Comparison of ENCODE assay signal across 11 mouse cellular contexts in genomic region chr14:96517727-96518126, GRCm38 (mm10). TPM values are rescaled to one million over a fixed set of nuclear protein-coding genes. Genes with fewer than 3 reads are reported as not detected.
DNase-seq lines count a peak whose midpoint lies in the region; ATAC-seq and TF ChIP-seq lines count a peak whose summit lies in the region.
"Had no signal": no experiment of that assay in that cellular context is flagged by ENCODE, and none has a peak within 500 bp of the region (broad histone marks: within the 10 kb centered on the region; RNA-seq: fewer than 3 reads in every experiment).

No protein-coding gene starts in this region.

- H3K27ac ChIP-seq in lung, embryonic 14.5 days (ENCODE audit: low read depth) = no peak overlapping the region
- H3K27ac ChIP-seq in intestine, embryonic 15.5 days = no peak overlapping the region
- H3K27ac ChIP-seq in stomach, embryonic 14.5 days (ENCODE audit: low read length) = no peak overlapping the region

- no peaks in the 10 kb centered on the region for H3K36me3 ChIP-seq in lung, embryonic 14.5 days (ENCODE audit: insufficient read depth)
- H3K36me3 ChIP-seq in intestine, embryonic 15.5 days = no peaks in the 10 kb centered on the region
- H3K36me3 ChIP-seq in stomach, embryonic 14.5 days (ENCODE audit: control insufficient read depth, insufficient read depth, low read length) = no peaks in the 10 kb centered on the region

- H3K4me3 ChIP-seq in lung, embryonic 14.5 days (ENCODE audit: low read depth, low read length) = peak overlapping the region; percentile 33
- H3K4me3 ChIP-seq in intestine, embryonic 15.5 days (replicated peaks) = peak overlapping the region; percentile 43
- H3K4me3 ChIP-seq in stomach, embryonic 14.5 days (ENCODE audit: low read depth, low read length) = peak overlapping the region; percentile 39

- peak overlapping the region; percentile 68 for H3K4me2 ChIP-seq in lung, embryonic 14.5 days
- H3K4me2 ChIP-seq in intestine, embryonic 15.5 days (replicated peaks) = peak overlapping the region; percentile 93
- H3K4me2 ChIP-seq in stomach, embryonic 14.5 days (replicated peaks; ENCODE audit: low read depth, low read length) = peak overlapping the region; percentile 96

- no peaks in the 10 kb centered on the region for H3K4me1 ChIP-seq in lung, embryonic 14.5 days (ENCODE audit: insufficient read depth)
- H3K4me1 ChIP-seq in intestine, embryonic 15.5 days (replicated peaks) = 0 out of 2 replicates have a peak, but pooled peaks cover 7% of the 10 kb centered on the region
- no peaks in the 10 kb centered on the region for H3K4me1 ChIP-seq in stomach, embryonic 14.5 days (ENCODE audit: control insufficient read depth, insufficient read depth, low read length)

- H3K27me3 ChIP-seq in lung, embryonic 14.5 days (ENCODE audit: insufficient read depth, low read length) = peaks cover 17% of the 10 kb centered on the region
- H3K27me3 ChIP-seq in intestine, embryonic 15.5 days (replicated peaks) = peaks cover 13% of the 10 kb centered on the region; the same call in 1 of the 2 replicates
- no peaks in the 10 kb centered on the region for H3K27me3 ChIP-seq in stomach, embryonic 14.5 days (ENCODE audit: control insufficient read depth, insufficient read depth, low read length)

- no peak for DNase-seq in cerebellum, adult 9-11 months
- peak; percentile 1 for DNase-seq in lung, embryonic 14.5 days
- DNase-seq in lung, postnatal 4 days = no peak
- no peak for DNase-seq in thymus, postnatal 0 days (ENCODE audit: low spot score)
- DNase-seq in adrenal gland, postnatal 14 days = no peak
- DNase-seq: adrenal gland, postnatal 10 days had no signal

- peak; percentile 34; the same call in 1 of the 2 replicates for ATAC-seq in cerebellum, adult (ENCODE audit: insufficient number of reproducible peaks, low FRiP score, low TSS enrichment)
- peak; percentile 47; the same call in 1 of the 2 replicates for ATAC-seq in lung, embryonic 14.5 days (ENCODE audit: insufficient read depth)
- peak; percentile 58; the same call in 1 of the 2 replicates for ATAC-seq in intestine, embryonic 15.5 days
- ATAC-seq in stomach, embryonic 14.5 days (ENCODE audit: insufficient number of reproducible peaks, insufficient read depth, low FRiP score, low read depth) = peak; percentile 44; the same call in 1 of the 2 replicates

- H3K9ac ChIP-seq in lung, embryonic 14.5 days = no peak overlapping the region
- H3K9ac ChIP-seq in intestine, embryonic 15.5 days = no peak overlapping the region
- H3K9ac ChIP-seq in stomach, embryonic 14.5 days (replicated peaks; ENCODE audit: low read depth, low read length) = no peak overlapping the region

- H3K9me3 ChIP-seq in lung, embryonic 14.5 days (ENCODE audit: low read depth, low read length) = no peaks in the 10 kb centered on the region
- H3K9me3 ChIP-seq in intestine, embryonic 15.5 days = no peaks in the 10 kb centered on the region
- H3K9me3 ChIP-seq in stomach, embryonic 14.5 days (ENCODE audit: control insufficient read depth, low read depth, low read length) = no peaks in the 10 kb centered on the region

- no peak for TF ChIP-seq CTCF in lung, embryonic 14.5 days (IDR thresholded peaks at IDR 0.05; ENCODE audit: low read depth)

- 5% methylated on average over 9 of the region's 9 CpGs for WGBS in lung, embryonic 14.5 days
- WGBS in intestine, embryonic 15.5 days = 10% methylated on average over 9 of the region's 9 CpGs
- WGBS in stomach, embryonic 14.5 days = 6% methylated on average over 9 of the region's 9 CpGs

RNA-seq across cellular contexts. Expression of gene Klhl1, which starts 1.2 kb away (rescaled TPM):
- not detected in 2 replicates for polyA plus RNA-seq in lung, embryonic 14.5 days (2014; fragmentation: Nextera tagmentation; extraction: Ambion mirVana)
- 0.48 and 0.65 TPM in 2 replicates for polyA plus RNA-seq in intestine, embryonic 15.5 days (2015; fragmentation: Nextera tagmentation; extraction: Ambion mirVana)
- 0.60 and 1.4 TPM in 2 replicates for polyA plus RNA-seq in stomach, embryonic 14.5 days (2014; fragmentation: Nextera tagmentation; extraction: Ambion mirVana)
- not detected in 2 replicates for polyA plus RNA-seq in thymus, postnatal 0 days (2015; fragmentation: Nextera tagmentation; extraction: Ambion mirVana)
- total RNA-seq in adrenal gland, postnatal 14 days (2021) = not detected in 2 replicates
- total RNA-seq: adrenal gland, postnatal 10 days; gastrocnemius, postnatal 10 days; liver, adult 2 months had no signal
- polyA plus RNA-seq: liver, adult 2 months had no signal
